Mouse (Mus musculus) Patski (cell line): ENCODE data around the gene Gm20388. TPM values are rescaled to one million over a fixed set of nuclear protein-coding genes. Genes with fewer than 3 reads are reported as not detected.
A peak's percentile ranks its signal among the peaks of the same experiment; 100 is the strongest.

Source experiments
- ATAC-seq: fragments of 100-300 bp; one replicate; pipeline ENCODE4 v1.8.0; 2021
- CTCF ChIA-PET: fragments of 350-600 bp; sonication (Branson Sonifier 250); formaldehyde crosslinking; loops from one replicate; lab custom pipeline; 2022; ENCODE audit warnings: inconsistent platforms; lab: Charles Lee
- POLR2A ChIA-PET: fragments of 350-600 bp; sonication (Branson Sonifier 250); formaldehyde crosslinking; loops from one replicate; lab custom pipeline; 2022; ENCODE audit warnings: antibody characterized with exemption, inconsistent platforms; lab: Charles Lee
- DNase-seq: peaks from one replicate; pipeline ENCODE4 v3.0.0-alpha.2; 2011; ENCODE audit warnings: low read depth, low spot score
- H3K27me3 ChIP-seq: fragments of 371-371 bp; one replicate; pipeline ENCODE4 v1.5.1; 2021
- CTCF ChIP-seq: fragments of 100-300 bp; IDR thresholded peaks from one replicate; pipeline ENCODE4 v1.5.1; 2021
- in situ Hi-C: fragments of 300-500 bp; cut with MboI; formaldehyde crosslinking; loops from 3 replicates; pipeline ENCODE4 v1.11.1; 2018; ENCODE audit warnings: low pct_unique_long_range_greater_than_20kb, mixed read lengths
- polyA plus RNA-seq: library from polyadenylated mRNA; unstranded; gene quantifications from one replicate; pipeline ENCODE4 v1.2.3, GENCODE M21; 2021

The Gm20388 gene
- polyA plus RNA-seq, 1 experiment from 2014 or later: 86.7 TPM

- CTCF ChIA-PET: interaction anchor here (0.7 kb wide), 1 partner anchor 21 kb away, joined by 3 read pairs; no protein-coding TSS in a partner anchor
- TF ChIP-seq CTCF: no peak
- H3K27me3 ChIP-seq: no peaks in the 10 kb centered on the region
- POLR2A ChIA-PET: no interaction called here
- ATAC-seq (no peak), DNase-seq (no peak)
- in situ Hi-C loops: loop anchor here (5.0 to 25.0 kb wide), 3 partner anchors 188 to 403 kb away; no protein-coding TSS in a partner anchor
Measured at GRCm38 (mm10) chr8:121090716-121091115, 1180.1 kb downstream of the Gm20388 start.

- POLR2A ChIA-PET: interaction anchor here (0.6 kb wide), 1 partner anchor 272 kb away, joined by 3 read pairs; no protein-coding TSS in a partner anchor
- in situ Hi-C loops: loop anchor here (5.0 to 25.0 kb wide), 3 partner anchors 190 to 405 kb away; no protein-coding TSS in a partner anchor
- no peak for TF ChIP-seq CTCF
- H3K27me3 ChIP-seq: no peaks in the 10 kb centered on the region
- ATAC-seq (no peak), DNase-seq (no peak)
- CTCF ChIA-PET: interaction anchor here (0.9 to 1.5 kb wide), 5 partner anchors 10 to 442 kb away, joined by 3 to 7 read pairs (median 4); no protein-coding TSS in a partner anchor
Measured at GRCm38 (mm10) chr8:121092141-121092540, 1181.5 kb downstream of the Gm20388 start.

- no peak for DNase-seq
- no peaks in the 10 kb centered on the region for H3K27me3 ChIP-seq
- ChIA-PET POLR2A (interaction anchor here (0.6 kb wide), 1 partner anchor 272 kb away, joined by 3 read pairs; no protein-coding TSS in a partner anchor), CTCF (interaction anchor here (0.9 to 1.5 kb wide), 5 partner anchors 10 to 441 kb away, joined by 3 to 7 read pairs (median 4); no protein-coding TSS in a partner anchor)
- ATAC-seq: peak; percentile 72
- in situ Hi-C loops: loop anchor here (5.0 to 25.0 kb wide), 3 partner anchors 190 to 405 kb away; no protein-coding TSS in a partner anchor
- TF ChIP-seq CTCF: no peak
Measured at GRCm38 (mm10) chr8:121092627-121093026, 1182.0 kb downstream of the Gm20388 start.

- POLR2A ChIA-PET: no interaction called here
- no peak for TF ChIP-seq CTCF
- CTCF ChIA-PET: interaction anchor here (1.5 kb wide), 1 partner anchor 9 kb away, joined by 7 read pairs; no protein-coding TSS in a partner anchor
- no peak for ATAC-seq
- DNase-seq: no peak
- in situ Hi-C loops: loop anchor here (5.0 to 25.0 kb wide), 3 partner anchors 191 to 406 kb away; no protein-coding TSS in a partner anchor
- no peaks in the 10 kb centered on the region for H3K27me3 ChIP-seq
Measured at GRCm38 (mm10) chr8:121093496-121093895, 1182.9 kb downstream of the Gm20388 start.

- CTCF ChIA-PET: interaction anchor here (0.9 to 2.7 kb wide), 5 partner anchors 9 to 409 kb away, joined by 3 to 7 read pairs (median 3); partner anchors contain the start of gene Foxc2
- POLR2A ChIA-PET: no interaction called here
- in situ Hi-C loops: no loop called here
Measured at GRCm38 (mm10) chr8:121104049-121104818, 1193.6 kb downstream of the Gm20388 start.

GRCm38 (mm10) chr8:121107668-121108656, 1197.3 kb downstream of the Gm20388 start, which contains the start of gene Mthfsd:
TSS of gene Mthfsd (minus strand) at chr8:121108392.
- in situ Hi-C loops: no loop called here
- H3K27me3 ChIP-seq: no peaks in the 10 kb centered on the region
- ATAC-seq: peak; percentile 73
- POLR2A ChIA-PET: no interaction called here
- CTCF ChIA-PET: interaction anchor here (1.2 kb wide), 1 partner anchor 405 kb away, joined by 7 read pairs; no protein-coding TSS in a partner anchor
- peak; percentile 88 for DNase-seq
- no peak for TF ChIP-seq CTCF

More at GRCm38 (mm10) chr8:121104049-121104818, 1193.6 kb downstream of the Gm20388 start:
- no peak for TF ChIP-seq CTCF
- no peaks in the 10 kb centered on the region for H3K27me3 ChIP-seq
- DNase-seq (no peak), ATAC-seq (peak; percentile 24)

GRCm38 (mm10) chr8:121108657-121109056, 1198.0 kb downstream of the Gm20388 start:
- POLR2A ChIA-PET: no interaction called here
- in situ Hi-C loops: no loop called here

GRCm38 (mm10) chr8:121111145-121111907, 1200.7 kb downstream of the Gm20388 start:
- in situ Hi-C loops: loop anchor here (5.0 kb wide), 2 partner anchors 286 to 401 kb away; no protein-coding TSS in a partner anchor
- ChIA-PET CTCF (interaction anchor here (1.2 to 2.8 kb wide), 2 partner anchors 402 kb away, joined by 3 to 24 read pairs; no protein-coding TSS in a partner anchor), POLR2A (interaction anchor here (1.1 kb wide), 1 partner anchor 272 kb away, joined by 3 read pairs; no protein-coding TSS in a partner anchor)
- no peak for DNase-seq
- ATAC-seq: no peak
- no peaks in the 10 kb centered on the region for H3K27me3 ChIP-seq
- no peak for TF ChIP-seq CTCF

More at GRCm38 (mm10) chr8:121108657-121109056, 1198.0 kb downstream of the Gm20388 start:
- DNase-seq (no peak), ATAC-seq (no peak)
- TF ChIP-seq CTCF: no peak
- no peaks in the 10 kb centered on the region for H3K27me3 ChIP-seq
- CTCF ChIA-PET: interaction anchor here (1.2 kb wide), 1 partner anchor 404 kb away, joined by 7 read pairs; no protein-coding TSS in a partner anchor
